Mouse (Mus musculus): ENCODE measurements at regions not wholly inside any gene's neighbourhood (a gene's known extent, or its start where the extent isn't known, plus 50 kb on each side); places are given as distances from the start of the nearest gene placed in this dataset.

Small RNA genes lying in the stretch of these regions (microRNA-seq; reads per million reads assigned to microRNA genes)
- 3.8 to 6.1 reads per million in 2 experiments for gene Mir378d
